Mouse (Mus musculus) hindbrain, embryonic 12.5 days (tissue): Measurements from ENCODE around the gene Gm28363. TPM values are rescaled to one million over a fixed set of nuclear protein-coding genes. Genes with fewer than 3 reads are reported as not detected.
"Not testable (repeated sequence)": the region's sequence is repeated elsewhere in the genome, so short reads cannot be mapped to it uniquely, and the experiment has no call there.

ENCODE experiments used
- ATAC-seq: fragments of 200-750 bp; cut with Nextera tagmentation; 2 replicates; pipeline ENCODE4 v1.8.0; 2017; ENCODE audit warnings: moderate TSS enrichment; ENCODE audit not compliant: low FRiP score
- H3K27ac ChIP-seq: fragments of 300-500 bp; sonication (generic); 2 replicates; pipeline ENCODE4 v1.5.1; 2016; ENCODE audit warnings: mild to moderate bottlenecking
- H3K27me3 ChIP-seq: fragments of 300-500 bp; sonication (generic); 2 replicates; pipeline ENCODE4 v1.6.1; 2016; ENCODE audit warnings: mild to moderate bottlenecking
- H3K36me3 ChIP-seq: fragments of 300-500 bp; sonication (generic); 2 replicates; pipeline ENCODE4 v1.6.1; 2016; ENCODE audit warnings: mild to moderate bottlenecking
- H3K4me1 ChIP-seq: fragments of 300-500 bp; sonication (generic); 2 replicates; pipeline ENCODE4 v1.6.1; 2016
- H3K4me2 ChIP-seq: fragments of 300-500 bp; sonication (generic); replicated peaks from 2 replicates; pipeline ENCODE4 v1.6.1; 2016; ENCODE audit warnings: mild to moderate bottlenecking
- H3K4me3 ChIP-seq: fragments of 300-500 bp; sonication (generic); 2 replicates; pipeline ENCODE4 v1.5.1; 2016; ENCODE audit warnings: mild to moderate bottlenecking
- H3K9ac ChIP-seq: fragments of 300-500 bp; sonication (generic); 2 replicates; pipeline ENCODE4 v1.6.1; 2016; ENCODE audit warnings: mild to moderate bottlenecking, moderate library complexity
- H3K9me3 ChIP-seq: fragments of 300-500 bp; sonication (generic); replicated peaks from 2 replicates; pipeline ENCODE4 v1.6.1; 2016; ENCODE audit warnings: mild to moderate bottlenecking
- WGBS: fragments of 180-500 bp; shearing (Covaris S2); methylation state at CpG from one replicate; pipeline ENCODE4 v1.1.7; 2016; 5-methylcytosine and 5-hydroxymethylcytosine counted together
- polyA plus RNA-seq: library from polyadenylated mRNA; unstranded; fragments of >200 nt; fragmentation: Nextera tagmentation; extraction: Ambion mirVana; gene quantifications from 2 replicates; pipeline ENCODE4 v1.2.1, GENCODE M21; 2016

Gene Gm28363
- polyA plus RNA-seq = not detected in 2 replicates

GRCm38 (mm10) chr1:117696831-117697230 is at the start of gene Gm28363:
Gm28363 (plus strand) TSS chr1:117697131.
- ATAC-seq, H3K36me3 ChIP-seq, H3K9me3 ChIP-seq, H3K9ac ChIP-seq, H3K27me3 ChIP-seq, H3K27ac ChIP-seq, H3K4me3 ChIP-seq, H3K4me1 ChIP-seq, H3K4me2 ChIP-seq: not testable (repeated sequence)
- 71% methylated on average over 2 of the region's 2 CpGs for WGBS

DNA sequence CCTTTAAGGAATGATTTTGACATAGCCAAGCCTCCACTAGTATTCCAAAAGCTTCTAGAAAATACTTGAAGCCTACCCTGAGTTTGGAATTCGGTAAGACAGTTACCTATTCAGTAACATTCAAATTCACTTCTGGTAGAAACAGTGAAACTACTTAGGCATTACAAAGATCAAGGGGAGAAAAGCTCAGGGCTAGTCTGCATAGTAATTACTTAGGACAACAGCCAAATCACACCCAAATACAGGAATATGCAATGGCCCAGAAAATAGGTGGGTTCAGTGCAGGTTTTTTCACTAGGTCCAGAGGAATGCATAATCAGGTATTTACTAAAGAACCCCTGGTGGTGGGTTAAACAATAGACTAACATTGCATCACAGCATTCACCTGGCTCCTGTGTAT is 46.7 kb upstream of the Gm28363 start:
- not testable (repeated sequence) for H3K4me3 ChIP-seq, H3K36me3 ChIP-seq, H3K27ac ChIP-seq, H3K4me2 ChIP-seq, H3K27me3 ChIP-seq, H3K9ac ChIP-seq, ATAC-seq, H3K4me1 ChIP-seq, H3K9me3 ChIP-seq
- WGBS = 80% methylated on average over 1 of the region's 1 CpGs

Other genes starting within 250 kb of the Gm28363 start
- gene B020011L13Rik, start 84.0 kb downstream of the Gm28363 start, polyA plus RNA-seq = not detected in 2 replicates
- gene Gm28360, start 132.9 kb downstream of the Gm28363 start, polyA plus RNA-seq = not detected in 2 replicates
- gene Gm28168, start 230.9 kb downstream of the Gm28363 start, polyA plus RNA-seq = not detected in 2 replicates